Mouse (Mus musculus) cerebellum, adult 2 months (tissue): Measurements from ENCODE around the gene Nrxn1.

Source experiments
- CTCF ChIP-seq: fragments of 200-500 bp; IDR thresholded peaks from 2 replicates; pipeline ENCODE4 v1.5.1; 2011; ENCODE audit warnings: low read depth, mild to moderate bottlenecking, control low read depth, low read length, moderate library complexity, borderline replicate concordance; ENCODE audit not compliant: insufficient read depth
- POLR2A ChIP-seq: fragments of 200-500 bp; IDR thresholded peaks from 2 replicates; pipeline ENCODE4 v1.6.1; 2011; ENCODE audit warnings: low read length, control low read depth, borderline replicate concordance; ENCODE audit not compliant: insufficient read depth

GRCm38 (mm10) chr17:90376533-90376932 is 716.3 kb downstream of the Nrxn1 start:
- TF ChIP-seq POLR2A (no peak), CTCF (no peak)
